Mouse (Mus musculus) neutrophil, adult 83 days (primary cell): ENCODE results near the gene Ms4a3. TPM values are rescaled to one million over a fixed set of nuclear protein-coding genes. Genes with fewer than 3 reads are reported as not detected.

Source experiments
- total RNA-seq, 2 experiments: library from RNA; stranded (reverse); gene quantifications; one replicate each; pipeline ENCODE4 v1.2.4; 2023

Gene Ms4a3
- total RNA-seq = 100 to 1,000 TPM in 1 of 2 experiments, 10 to 100 TPM in 1; 96.9 to 111 TPM

DNA sequence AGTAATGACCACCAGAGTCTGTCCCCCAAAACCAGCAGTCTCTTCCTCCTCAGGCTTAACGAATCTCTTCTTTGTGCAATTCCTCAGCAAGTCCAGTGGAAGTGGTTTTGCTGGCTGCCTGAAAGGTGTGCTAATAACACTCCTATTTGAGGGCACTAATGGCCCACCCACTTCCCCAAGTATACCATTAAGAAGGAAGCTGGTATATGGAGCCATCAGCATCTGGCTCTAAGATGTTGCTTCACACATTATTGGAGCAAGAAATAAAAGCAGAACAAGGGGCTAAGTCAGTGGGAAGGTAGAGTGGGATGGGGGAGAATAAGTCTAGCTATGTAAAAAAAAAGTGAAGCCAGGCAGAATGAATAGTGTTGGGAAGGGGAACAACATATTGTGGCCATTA is at the start of gene Ms4a3:
Ms4a3 (minus strand) TSS at position 120 of the 400 bp plus-strand sequence.

DNA sequence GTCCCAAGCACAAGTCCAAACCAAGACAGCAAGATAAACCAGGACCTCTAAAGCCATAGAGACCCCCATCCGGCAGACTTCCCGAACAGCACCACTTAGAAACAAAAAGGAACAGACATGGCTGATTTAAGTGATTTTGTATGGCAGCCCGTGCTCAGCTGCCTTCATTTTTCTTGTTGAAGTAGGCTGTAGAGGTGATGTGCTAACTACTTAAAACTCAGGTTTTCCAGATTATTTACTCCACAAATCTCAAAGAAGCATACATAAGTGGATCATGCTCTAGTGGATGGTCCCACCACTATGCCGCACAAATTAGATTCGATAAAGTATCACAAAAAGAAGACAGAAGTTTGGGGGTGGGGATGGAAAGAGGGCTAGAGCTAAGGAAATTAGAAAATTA is 19.8 kb upstream of the Ms4a3 start, which contains the start of gene Oosp2:
Oosp2 (minus strand) TSS at position 101 of the 400 bp plus-strand sequence.

DNA sequence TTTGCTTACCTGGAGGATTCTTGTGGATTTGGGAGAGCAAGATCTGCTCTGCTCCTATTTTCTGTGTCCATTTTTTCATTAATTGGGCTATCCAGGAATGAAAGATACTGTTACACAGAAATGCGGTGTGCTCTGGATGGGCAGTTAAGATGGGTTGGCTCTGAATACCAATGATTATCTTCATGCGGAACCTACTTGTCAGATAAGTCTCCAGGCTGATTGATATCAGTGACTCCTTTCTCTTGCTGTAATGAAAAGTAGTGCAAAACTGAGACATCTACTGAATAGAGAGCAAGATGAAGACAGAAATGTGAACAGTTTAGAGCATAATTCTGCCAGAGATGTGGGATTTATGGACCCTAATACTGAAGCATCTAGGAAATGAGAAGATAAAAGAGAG is 17.1 kb downstream of the Ms4a3 start, which contains the start of gene Ms4a2:
Ms4a2 (minus strand) TSS at position 169 of the 400 bp plus-strand sequence.

GRCm38 (mm10) chr19:11604603-11605002 is 36.0 kb downstream of the Ms4a3 start, which contains the start of gene Ms4a6d:
TSS of gene Ms4a6d (minus strand) at chr19:11604849.

Other genes starting within 250 kb of the Ms4a3 start
- 10 to 100 TPM; 44.8 to 48.7 TPM for gene Ms4a4c, start 236.1 kb downstream of the Ms4a3 start, total RNA-seq
- 10 to 100 TPM; 11.0 to 11.5 TPM for gene Ms4a4b, start 197.3 kb downstream of the Ms4a3 start, total RNA-seq
- gene Ms4a6c, start 171.5 kb downstream of the Ms4a3 start, total RNA-seq = 100 to 1,000 TPM; 214 to 241 TPM
- 1 to 10 TPM; 3.6 to 3.7 TPM for gene Gm8369, start 154.9 kb downstream of the Ms4a3 start, total RNA-seq
- 10 to 100 TPM; 28.8 to 34.3 TPM for gene Ms4a6b, start 124.3 kb downstream of the Ms4a3 start, total RNA-seq
- gene Ms4a4d, start 104.0 kb downstream of the Ms4a3 start, total RNA-seq = not detected
- gene Ms4a6d, start 36.0 kb downstream of the Ms4a3 start, total RNA-seq = 10 to 100 TPM in 1 of 2 experiments, 1 to 10 TPM in 1; 9.6 to 10.9 TPM
- gene Ms4a2, start 17.1 kb downstream of the Ms4a3 start, total RNA-seq = 1 to 10 TPM; 6.4 to 9.2 TPM
- not detected for gene Oosp2, start 19.7 kb upstream of the Ms4a3 start, total RNA-seq
- 1 to 10 TPM in 1 of 2 experiments, under 1 TPM in 1; 0.96 to 1.2 TPM for gene Oosp1, start 50.3 kb upstream of the Ms4a3 start, total RNA-seq
- not detected for gene Oosp3, start 56.2 kb upstream of the Ms4a3 start, total RNA-seq
- not detected for gene Gif, start 106.7 kb upstream of the Ms4a3 start, total RNA-seq
- gene Mrpl16, start 129.5 kb upstream of the Ms4a3 start, total RNA-seq = 10 to 100 TPM; 16.7 to 17.2 TPM
- 10 to 100 TPM; 17.4 to 18.8 TPM for gene Stx3, start 178.6 kb upstream of the Ms4a3 start, total RNA-seq
- not detected for gene Olfr1417, start 198.4 kb upstream of the Ms4a3 start, total RNA-seq
- not detected for gene Olfr1418, start 220.2 kb upstream of the Ms4a3 start, total RNA-seq
- not detected for gene Olfr1419, start 234.3 kb upstream of the Ms4a3 start, total RNA-seq
- gene Olfr1420, start 245.7 kb upstream of the Ms4a3 start, total RNA-seq = not detected